Mouse (Mus musculus) left cerebral cortex, adult 8-10 months (tissue): ENCODE measurements around the gene Prkce. TPM values are rescaled to one million over a fixed set of nuclear protein-coding genes. Genes with fewer than 3 reads are reported as not detected.

Experiments
- DNase-seq, 2 experiments: peaks; one replicate each; pipeline ENCODE4 v3.0.0; 2022; ENCODE audit warnings: low spot score in 2 of 2
- total RNA-seq, 4 experiments: library from RNA; stranded (reverse); gene quantifications; 2 replicates each; pipeline ENCODE4 v1.2.4; 2022

Prkce gene
- total RNA-seq, 4 experiments from 2014 or later = 250 to 274 (median 263) TPM

DNA sequence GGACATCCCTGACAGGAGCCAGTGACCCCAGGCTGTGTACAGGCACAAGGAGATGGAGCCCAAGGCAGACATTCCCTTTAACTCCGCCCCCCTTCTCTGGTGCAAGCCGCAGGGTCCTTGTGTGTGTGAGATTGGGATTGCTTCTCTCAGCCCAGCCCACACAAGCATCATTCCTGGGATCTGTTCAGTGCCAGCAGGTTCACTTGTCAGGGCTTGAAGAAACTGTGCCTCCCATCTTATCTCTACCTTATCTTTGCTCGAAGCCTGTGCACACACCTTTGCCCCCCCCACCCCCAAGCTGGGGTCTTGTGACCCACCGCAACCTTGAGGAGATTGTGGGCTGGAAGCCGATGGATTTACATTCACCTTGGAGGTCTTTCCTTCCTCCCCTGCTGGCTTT, 508.8 kb downstream of the Prkce start:
- no peak for DNase-seq

DNA sequence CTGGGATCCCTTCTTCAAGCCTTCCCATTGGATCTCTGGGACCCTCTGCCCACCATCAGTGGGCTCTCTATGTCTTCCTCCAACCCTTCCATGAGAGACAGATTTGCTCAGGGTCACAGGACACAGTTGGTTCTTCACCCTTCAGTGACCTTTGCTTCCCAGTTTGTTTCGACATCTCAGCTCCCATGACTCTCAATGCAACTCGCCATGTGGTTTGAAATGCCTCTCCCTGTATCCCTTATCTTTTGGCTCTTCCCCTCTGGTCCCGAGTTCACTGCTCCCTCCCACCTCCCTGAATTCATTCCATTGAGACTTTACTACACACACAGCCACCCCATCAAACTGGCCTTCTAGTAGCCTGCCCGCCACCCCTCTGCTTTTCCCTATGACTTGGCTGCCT, 509.3 kb downstream of the Prkce start:
- no peak for DNase-seq

DNA sequence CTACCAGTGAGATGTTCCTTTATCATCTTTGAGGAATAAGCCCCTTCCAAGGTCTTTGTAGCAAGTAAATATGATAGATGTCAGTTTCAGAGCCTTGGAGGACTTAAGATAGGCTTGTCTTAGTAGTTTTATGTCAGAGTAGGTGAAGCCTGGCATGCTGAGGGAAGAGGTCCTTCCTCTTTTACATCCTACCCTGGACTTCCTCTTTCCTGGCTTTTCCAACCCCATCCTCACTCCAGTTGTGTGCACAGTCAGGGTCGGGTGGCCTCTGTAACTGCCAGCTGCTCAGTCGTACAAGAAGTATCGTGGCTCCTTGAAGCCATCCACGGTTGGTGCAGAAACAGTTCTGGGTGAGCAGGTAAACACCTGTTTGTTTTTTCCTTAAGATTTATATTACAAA, 517.7 kb downstream of the Prkce start:
- no peak for DNase-seq

DNA sequence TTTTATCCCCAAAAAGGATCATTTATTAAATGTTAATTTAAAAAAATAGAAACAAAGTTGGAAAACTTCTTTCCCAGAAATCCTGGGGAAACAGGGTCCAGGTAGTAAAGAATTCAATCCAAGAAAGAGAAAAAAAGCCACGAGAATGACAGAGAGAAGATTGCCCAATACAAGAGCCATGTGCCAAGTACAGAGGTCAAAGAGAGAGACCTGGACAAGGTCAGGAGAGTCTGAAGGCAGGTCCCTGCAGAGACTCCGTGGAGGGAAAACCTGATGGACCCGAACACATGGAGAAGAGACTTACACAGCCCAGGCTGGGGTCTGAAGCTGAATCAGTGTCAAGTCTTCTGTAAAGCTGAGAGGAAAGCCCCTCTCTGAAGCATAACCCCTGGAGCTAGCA, 519.4 kb downstream of the Prkce start:
- DNase-seq = no peak

DNA sequence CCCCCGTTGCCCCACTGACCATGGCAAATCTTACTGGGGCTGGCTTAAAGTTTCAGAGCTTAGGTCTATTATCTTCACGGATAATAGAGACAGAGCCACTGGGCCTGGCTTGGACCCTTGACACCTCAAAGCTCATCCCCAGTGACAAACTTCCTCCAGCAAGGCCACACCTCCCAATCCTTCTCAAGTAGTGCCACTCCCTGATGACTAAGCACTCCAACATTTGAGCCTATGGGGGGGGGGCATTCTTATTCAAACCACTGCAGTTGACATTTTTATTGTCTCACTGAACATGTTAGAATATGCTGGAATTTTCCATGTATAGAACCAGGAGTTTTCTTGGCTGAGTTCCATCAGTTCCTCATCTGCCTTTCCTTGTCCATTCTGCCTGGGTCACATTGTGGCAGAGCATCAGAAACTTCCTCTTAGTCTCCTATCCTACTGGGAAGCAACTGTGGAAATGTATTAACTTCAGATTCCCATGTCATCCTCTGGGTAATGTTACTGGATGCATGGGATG, 523.3 kb downstream of the Prkce start:
- no peak for DNase-seq

DNA sequence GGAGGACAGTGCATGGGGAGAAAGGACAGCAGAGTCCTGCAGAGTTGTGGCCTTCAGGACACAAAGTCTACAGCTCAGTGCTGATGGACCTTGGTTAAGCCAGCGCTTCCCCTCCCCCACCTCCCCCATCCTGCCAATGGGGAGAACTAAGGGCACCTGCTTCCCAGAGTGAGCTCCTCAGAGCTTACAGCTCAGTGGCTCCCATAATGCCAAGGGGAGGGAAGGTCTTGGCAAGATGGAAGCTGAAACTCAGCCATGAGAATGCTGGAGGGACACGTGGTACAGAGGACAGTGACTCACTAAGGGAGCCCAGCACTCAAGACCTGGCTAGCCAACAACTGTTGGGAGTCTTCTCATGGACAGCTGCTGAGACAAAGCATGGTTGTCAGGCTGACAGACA, 530.2 kb downstream of the Prkce start:
- no peak for DNase-seq

DNA sequence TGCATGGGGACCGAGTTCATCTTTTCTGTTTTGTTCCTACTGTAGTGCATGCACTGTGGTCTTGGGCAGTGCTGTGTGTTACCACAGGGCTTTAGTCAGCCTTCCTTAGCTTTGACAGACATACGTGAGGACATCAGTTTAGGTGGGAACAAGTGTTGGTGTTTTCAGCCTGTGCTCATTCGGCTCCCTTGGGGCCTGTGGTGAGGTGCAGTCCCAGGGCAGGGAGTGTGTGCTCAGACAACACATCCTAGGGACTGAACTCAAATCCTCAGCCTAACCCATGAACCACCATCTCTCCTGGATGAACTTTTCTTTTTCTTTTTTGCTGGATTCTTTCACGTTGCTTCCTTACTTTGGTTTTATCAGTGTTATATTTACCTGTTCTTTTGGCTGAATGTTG, 535.8 kb downstream of the Prkce start:
- DNase-seq = no peak

DNA sequence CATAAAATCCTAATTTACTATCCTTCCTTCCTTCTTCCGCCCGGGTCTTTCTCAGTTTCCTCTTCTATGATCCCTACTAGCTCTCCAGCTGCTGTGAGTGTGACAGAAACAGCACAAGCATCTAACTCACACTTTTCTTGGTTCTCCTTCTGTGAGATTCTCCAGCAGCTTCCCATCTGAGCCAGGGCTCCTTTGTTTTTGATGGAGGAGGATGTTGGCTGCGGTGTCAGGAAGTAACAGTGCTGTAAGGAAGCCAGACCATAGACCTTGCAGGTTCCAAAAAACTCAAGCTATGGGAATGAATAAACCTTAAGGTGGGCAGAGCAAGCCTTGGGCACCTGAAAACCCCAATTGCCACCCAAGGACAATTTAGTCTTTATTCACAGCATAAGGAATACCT, 537.7 kb downstream of the Prkce start:
- no peak for DNase-seq

DNA sequence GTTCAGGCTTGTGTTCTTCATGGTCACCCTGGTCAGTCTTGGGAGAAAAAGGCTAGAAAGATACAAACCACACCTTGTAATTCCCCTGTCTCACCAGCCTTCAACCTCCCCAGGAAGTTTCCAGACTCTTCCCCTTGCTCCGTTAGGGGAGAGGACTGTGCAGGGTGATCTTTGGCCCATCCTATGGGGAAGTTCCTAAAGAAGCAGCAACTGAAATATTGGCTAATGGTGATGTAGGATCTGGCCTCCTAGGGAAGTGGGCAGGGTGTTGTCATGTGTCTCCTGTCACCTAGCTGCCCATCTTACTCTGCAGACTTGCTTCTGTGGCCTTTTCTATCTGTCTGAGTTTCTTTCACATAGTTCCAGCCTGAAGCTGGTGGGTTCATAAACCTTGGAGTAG, 538.9 kb downstream of the Prkce start:
- DNase-seq = no peak

Other genes with a start within 250 kb of the Prkce start
- gene Srbd1, start 22.6 kb upstream of the Prkce start, total RNA-seq = 10 to 100 TPM; 12.3 to 15.3 (median 13.9) TPM